ENCODE assay signal across 8 mouse cellular contexts in the genomic region with DNA sequence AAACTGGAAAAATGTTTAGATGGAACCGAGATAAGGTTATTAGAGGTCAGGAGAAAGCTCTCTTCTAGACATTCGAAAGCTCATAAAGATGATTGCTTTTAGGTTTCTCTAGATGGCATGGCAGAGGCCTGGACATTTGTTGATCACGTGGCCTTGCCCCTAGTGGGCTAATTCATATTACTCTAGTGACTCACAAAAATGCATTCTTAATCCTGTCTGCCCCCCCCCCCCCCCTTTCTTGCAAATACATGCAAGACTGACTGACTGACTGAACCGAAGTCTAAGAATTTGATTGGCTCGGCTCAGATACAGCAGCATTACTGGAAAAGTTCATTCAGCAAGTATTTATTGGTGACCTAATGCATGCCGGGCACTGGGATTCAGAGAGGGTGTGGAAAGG. TPM values are rescaled to one million over a fixed set of nuclear protein-coding genes. Genes with fewer than 3 reads are reported as not detected.
DNase-seq lines count a peak whose midpoint lies in the region; ATAC-seq and TF ChIP-seq lines count a peak whose summit lies in the region.

No protein-coding gene starts in this region.

- no peaks in the 10 kb centered on the region for H3K27me3 ChIP-seq in forebrain, postnatal 0 days (ENCODE audit: insufficient read depth, low read length)
- no peaks in the 10 kb centered on the region for H3K27me3 ChIP-seq in kidney, embryonic 14.5 days (ENCODE audit: control insufficient read depth, insufficient read depth, low read length)
- H3K27me3 ChIP-seq in stomach, embryonic 14.5 days (ENCODE audit: control insufficient read depth, insufficient read depth, low read length), result no peaks in the 10 kb centered on the region

- H3K9me3 ChIP-seq in forebrain, postnatal 0 days (ENCODE audit: low read length), result no peaks in the 10 kb centered on the region
- H3K9me3 ChIP-seq in kidney, embryonic 14.5 days (ENCODE audit: control insufficient read depth, low read length), result no peaks in the 10 kb centered on the region
- no peaks in the 10 kb centered on the region for H3K9me3 ChIP-seq in stomach, embryonic 14.5 days (ENCODE audit: control insufficient read depth, low read depth, low read length)

- peaks cover 6% of the 10 kb centered on the region for H3K4me1 ChIP-seq in bone marrow macrophage, adult 2 months (ENCODE audit: control insufficient read depth, insufficient read depth, low read length)
- peaks cover 28% of the 10 kb centered on the region; the same call in 1 of the 2 replicates for H3K4me1 ChIP-seq in forebrain, postnatal 0 days (ENCODE audit: insufficient read depth)
- peaks cover 7% of the 10 kb centered on the region; the same call in 1 of the 2 replicates for H3K4me1 ChIP-seq in kidney, embryonic 14.5 days (ENCODE audit: control insufficient read depth, insufficient read depth, low read length)
- no peaks in the 10 kb centered on the region for H3K4me1 ChIP-seq in stomach, embryonic 14.5 days (ENCODE audit: control insufficient read depth, insufficient read depth, low read length)

- DNase-seq in gastrocnemius, postnatal 14 days, result peak; percentile 9
- no peak for DNase-seq in gastrocnemius, postnatal 36 days
- peak; percentile 26 for DNase-seq in forebrain, postnatal 0 days
- DNase-seq in right cerebral cortex, postnatal 36 days (ENCODE audit: low spot score in 2 of 2), result no peak

- H3K9ac ChIP-seq in forebrain, postnatal 0 days, result 0 out of 2 replicates have a peak overlapping the region, but pooled peaks have one; percentile 97
- peak overlapping the region; percentile 95; the same call in 1 of the 2 replicates for H3K9ac ChIP-seq in kidney, embryonic 14.5 days (ENCODE audit: low read depth, low read length)
- H3K9ac ChIP-seq in stomach, embryonic 14.5 days (replicated peaks; ENCODE audit: low read depth, low read length), result peak overlapping the region; percentile 40

- no peak for TF ChIP-seq POLR2A in bone marrow macrophage, adult 2 months (IDR thresholded peaks at IDR 0.05; ENCODE audit: borderline replicate concordance, low read depth, low read length)

- 1% methylated on average over 6 of the region's 6 CpGs for WGBS in forebrain, postnatal 0 days
- 3% methylated on average over 6 of the region's 6 CpGs for WGBS in kidney, embryonic 14.5 days
- 1% methylated on average over 6 of the region's 6 CpGs for WGBS in stomach, embryonic 14.5 days

- H3K4me3 ChIP-seq in bone marrow macrophage, adult 2 months (ENCODE audit: insufficient read depth, low read length), result peak overlapping the region; percentile 85
- H3K4me3 ChIP-seq in forebrain, postnatal 0 days (ENCODE audit: low read depth, low read length), result peak overlapping the region; percentile 91
- H3K4me3 ChIP-seq in kidney, embryonic 14.5 days (ENCODE audit: low read length), result peak overlapping the region; percentile 71
- H3K4me3 ChIP-seq in stomach, embryonic 14.5 days (ENCODE audit: low read depth, low read length), result peak overlapping the region; percentile 95

- H3K36me3 ChIP-seq in forebrain, postnatal 0 days (ENCODE audit: insufficient read depth), result no peaks in the 10 kb centered on the region
- no peaks in the 10 kb centered on the region for H3K36me3 ChIP-seq in kidney, embryonic 14.5 days (ENCODE audit: control insufficient read depth, insufficient read depth, low read length)
- no peaks in the 10 kb centered on the region for H3K36me3 ChIP-seq in stomach, embryonic 14.5 days (ENCODE audit: control insufficient read depth, insufficient read depth, low read length)

- no peak for TF ChIP-seq CTCF in bone marrow macrophage, adult 2 months (IDR thresholded peaks at IDR 0.05; ENCODE audit: low read depth, low read length)
- peak; percentile 32; the same call in 1 of the 2 replicates for TF ChIP-seq CTCF in forebrain, postnatal 0 days (IDR thresholded peaks at IDR 0.05; ENCODE audit: low read depth)

- peak overlapping the region; percentile 99 for H3K4me2 ChIP-seq in forebrain, postnatal 0 days (ENCODE audit: low read depth)
- peak overlapping the region; percentile 96 for H3K4me2 ChIP-seq in kidney, embryonic 14.5 days (replicated peaks; ENCODE audit: low read depth, low read length)
- H3K4me2 ChIP-seq in stomach, embryonic 14.5 days (replicated peaks; ENCODE audit: low read depth, low read length), result peak overlapping the region; percentile 97

- no peak for ATAC-seq in forebrain, postnatal 0 days
- no peak for ATAC-seq in kidney, embryonic 14.5 days (ENCODE audit: low FRiP score, low TSS enrichment)
- ATAC-seq in megakaryocyte, adult 5-6 weeks (ENCODE audit: poor library complexity, severe bottlenecking), result 0 out of 2 replicates have a peak, but pooled peaks have one; percentile 9
- no peak for ATAC-seq in stomach, embryonic 14.5 days (ENCODE audit: insufficient number of reproducible peaks, insufficient read depth, low FRiP score, low read depth)

- intact Hi-C loops in gastrocnemius, postnatal 14 days (cut with DNase I; ENCODE audit: low total_unique reads), result no loop called here
- intact Hi-C loops in gastrocnemius, postnatal 36 days (cut with DNase I), result loop anchor here (5.0 kb wide), 1 partner anchor 64 kb away; no protein-coding TSS in a partner anchor

- H3K27ac ChIP-seq in bone marrow macrophage, adult 2 months (ENCODE audit: insufficient read depth, low read depth, low read length), result peak overlapping the region; percentile 74
- H3K27ac ChIP-seq in forebrain, postnatal 0 days (ENCODE audit: low read depth, low read length), result no peak overlapping the region
- H3K27ac ChIP-seq in kidney, embryonic 14.5 days (ENCODE audit: low read depth, low read length), result no peak overlapping the region; the same call in 1 of the 2 replicates
- peak overlapping the region; percentile 72; the same call in 1 of the 2 replicates for H3K27ac ChIP-seq in stomach, embryonic 14.5 days (ENCODE audit: low read length)

RNA-seq across cellular contexts. Expression of gene Nipbl, which starts 2.2 kb away (rescaled TPM):
- total RNA-seq in gastrocnemius, postnatal 14 days (2021), result 10 to 100 TPM; 21.9 to 23.1 TPM
- 10 to 100 TPM; 17.5 to 20.8 TPM for total RNA-seq in gastrocnemius, postnatal 36 days (2021)
- polyA plus RNA-seq in bone marrow macrophage, adult 2 months (2012; ENCODE audit: insufficient read depth, insufficient read length, missing spikeins), result 38.6 and 43.3 TPM in 2 replicates
- 15.7 and 20.7 TPM in 2 replicates for total RNA-seq in forebrain, postnatal 0 days (2014; rRNA removed)
- polyA plus RNA-seq in forebrain, postnatal 0 days (2015; fragmentation: Nextera tagmentation; extraction: Ambion mirVana), result 5.5 and 10.5 TPM in 2 replicates
- 21.4 and 27.4 TPM in 2 replicates for polyA plus RNA-seq in kidney, embryonic 14.5 days (2014; fragmentation: Nextera tagmentation; extraction: Ambion mirVana)
- 69.1 and 73.4 TPM in 2 replicates for total RNA-seq in megakaryocyte, adult 5-6 weeks (2015)
- total RNA-seq in megakaryocyte, adult 5-6 weeks (2017), result 45.2 and 66.3 TPM in 2 replicates
- 26.1 and 26.7 TPM in 2 replicates for polyA plus RNA-seq in stomach, embryonic 14.5 days (2014; fragmentation: Nextera tagmentation; extraction: Ambion mirVana)

Comparison
In these comparisons a context has a peak if more than half of its experiments do, and no peak if none do; other contexts are left out.
1. DNase-seq: peak in gastrocnemius, postnatal 14 days (single experiment) and forebrain, postnatal 0 days (single experiment); none in gastrocnemius, postnatal 36 days (0 of 2) and right cerebral cortex, postnatal 36 days (0 of 2).
2. H3K27ac ChIP-seq: peak in bone marrow macrophage, adult 2 months (single experiment) and stomach, embryonic 14.5 days (single experiment); none in forebrain, postnatal 0 days (single experiment) and kidney, embryonic 14.5 days (single experiment).
3. H3K9ac ChIP-seq: peak in every context shown above with its lines; median percentile 97 in forebrain, postnatal 0 days; 95 in kidney, embryonic 14.5 days; 40 in stomach, embryonic 14.5 days.
4. Peak in every context shown above with its lines, with median percentiles within 50 percentile points of each other: H3K4me3 ChIP-seq and H3K4me2 ChIP-seq.